Mouse (Mus musculus): ENCODE data around the gene Itpripl2. TPM values are rescaled to one million over a fixed set of nuclear protein-coding genes. Genes with fewer than 3 reads are reported as not detected.

The Itpripl2 gene
- polyA plus RNA-seq (2014; fragmentation: Illumina TruSeq; extraction: RNeasy Lipid Tissue Mini Kit (QIAGEN cat#74804); ENCODE audit: low read depth, low replicate concordance), result 10.1 TPM

DNA sequence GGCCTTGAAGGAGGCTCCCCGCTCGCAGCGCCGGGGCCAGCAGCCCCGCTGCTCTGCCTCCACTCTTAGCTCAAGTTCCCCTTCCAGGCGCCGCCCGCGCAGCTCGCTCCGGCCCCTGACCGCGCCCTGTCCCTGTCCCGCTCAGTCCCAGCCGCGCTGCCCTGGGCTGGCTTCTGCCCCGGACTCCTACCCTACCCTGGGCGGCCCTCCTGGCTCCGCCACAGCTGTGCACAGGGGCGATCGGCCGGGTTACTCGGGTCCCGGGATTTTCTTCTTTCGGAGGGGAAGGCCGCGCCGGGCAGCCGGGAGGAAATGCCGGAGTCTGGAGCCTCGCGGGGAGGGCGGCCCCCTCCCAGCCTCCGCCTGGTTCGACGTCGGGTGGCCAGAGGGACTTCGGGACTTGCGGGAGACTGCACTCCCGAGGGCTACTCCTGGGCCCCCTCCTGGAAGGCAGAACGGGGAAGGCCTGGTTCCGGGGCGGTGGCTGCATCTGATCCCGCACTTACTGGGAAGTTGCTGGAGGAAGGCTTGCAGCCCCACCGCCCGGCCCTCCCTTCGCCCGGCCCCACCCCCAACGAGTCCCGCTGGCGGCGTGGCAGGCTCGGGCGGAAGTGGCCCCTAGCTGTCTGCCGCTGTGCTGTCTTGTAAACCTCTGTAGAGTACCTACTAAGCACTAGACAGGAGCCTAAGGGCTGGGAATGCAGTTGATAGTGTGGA lies at the start of gene Itpripl2:
TSS of gene Itpripl2 (minus strand) at position 545 of the 717 bp plus-strand sequence.

GRCm38 (mm10) chr7:118533178-118533578 lies 41.4 kb upstream of the Itpripl2 start, which contains the start of gene Coq7:
Coq7 (minus strand) TSS chr7:118533356.

GRCm38 (mm10) chr7:118448134-118448967 lies 43.4 kb downstream of the Itpripl2 start, which contains the start of gene Syt17:
Syt17 (minus strand) TSS chr7:118448222.

Other genes starting within 250 kb of the Itpripl2 start
- gene Smg1, start 248.3 kb downstream of the Itpripl2 start, polyA plus RNA-seq (2014; fragmentation: Illumina TruSeq; extraction: RNeasy Lipid Tissue Mini Kit (QIAGEN cat#74804); ENCODE audit: low read depth, low replicate concordance), result 25.8 TPM
- gene Syt17, start 43.8 kb downstream of the Itpripl2 start, polyA plus RNA-seq (2014; fragmentation: Illumina TruSeq; extraction: RNeasy Lipid Tissue Mini Kit (QIAGEN cat#74804); ENCODE audit: low read depth, low replicate concordance), result 0.41 TPM
- 33.5 TPM for gene Coq7, start 41.4 kb upstream of the Itpripl2 start, polyA plus RNA-seq (2014; fragmentation: Illumina TruSeq; extraction: RNeasy Lipid Tissue Mini Kit (QIAGEN cat#74804); ENCODE audit: low read depth, low replicate concordance)
- gene Tmc7, start 92.8 kb upstream of the Itpripl2 start, polyA plus RNA-seq (2014; fragmentation: Illumina TruSeq; extraction: RNeasy Lipid Tissue Mini Kit (QIAGEN cat#74804); ENCODE audit: low read depth, low replicate concordance), result 2.9 TPM
- gene Tmc5, start 105.3 kb upstream of the Itpripl2 start, polyA plus RNA-seq (2014; fragmentation: Illumina TruSeq; extraction: RNeasy Lipid Tissue Mini Kit (QIAGEN cat#74804); ENCODE audit: low read depth, low replicate concordance), result 44.2 TPM
- 113 TPM for gene Gde1, start 213.8 kb upstream of the Itpripl2 start, polyA plus RNA-seq (2014; fragmentation: Illumina TruSeq; extraction: RNeasy Lipid Tissue Mini Kit (QIAGEN cat#74804); ENCODE audit: low read depth, low replicate concordance)
- 10.2 TPM for gene Ccp110, start 220.6 kb upstream of the Itpripl2 start, polyA plus RNA-seq (2014; fragmentation: Illumina TruSeq; extraction: RNeasy Lipid Tissue Mini Kit (QIAGEN cat#74804); ENCODE audit: low read depth, low replicate concordance)
- gene Vps35l, start 248.3 kb upstream of the Itpripl2 start, polyA plus RNA-seq (2014; fragmentation: Illumina TruSeq; extraction: RNeasy Lipid Tissue Mini Kit (QIAGEN cat#74804); ENCODE audit: low read depth, low replicate concordance), result 41.9 TPM

Measured in adipose tissue, adult 10 weeks (tissue).